Mouse (Mus musculus): ENCODE data around the gene Akap13.

Akap13 gene

GRCm38 (mm10) chr7:75633807-75634526, 178.6 kb downstream of the Akap13 start:
- no peak for DNase-seq (ENCODE audit: low read depth, low spot score)

GRCm38 (mm10) chr7:75638769-75639168, 183.4 kb downstream of the Akap13 start:
- no peak for DNase-seq (ENCODE audit: low read depth, low spot score)

GRCm38 (mm10) chr7:75639541-75639940, 184.2 kb downstream of the Akap13 start:
- no peak for DNase-seq (ENCODE audit: low read depth, low spot score)

GRCm38 (mm10) chr7:75640074-75640473, 184.7 kb downstream of the Akap13 start:
- no peak for DNase-seq (ENCODE audit: low read depth, low spot score)

GRCm38 (mm10) chr7:75640671-75641070, 185.3 kb downstream of the Akap13 start:
- no peak for DNase-seq (ENCODE audit: low read depth, low spot score)

- DNase-seq (ENCODE audit: low read depth, low spot score) = no peak
Observed at GRCm38 (mm10) chr7:75641415-75642177, 186.3 kb downstream of the Akap13 start.

- DNase-seq (ENCODE audit: low read depth, low spot score) = no peak
Observed at GRCm38 (mm10) chr7:75642178-75642777, 186.9 kb downstream of the Akap13 start.

GRCm38 (mm10) chr7:75642846-75643563, 187.7 kb downstream of the Akap13 start:
- no peak for DNase-seq (ENCODE audit: low read depth, low spot score)

- DNase-seq (ENCODE audit: low read depth, low spot score) = no peak
Observed at GRCm38 (mm10) chr7:75643986-75644385, 188.7 kb downstream of the Akap13 start.

- no peak for DNase-seq (ENCODE audit: low read depth, low spot score)
Observed at GRCm38 (mm10) chr7:75644585-75644984, 189.3 kb downstream of the Akap13 start.

- no peak for DNase-seq (ENCODE audit: low read depth, low spot score)
Observed at GRCm38 (mm10) chr7:75645156-75645933, 190.0 kb downstream of the Akap13 start.

- DNase-seq (ENCODE audit: low read depth, low spot score) = no peak
Observed at GRCm38 (mm10) chr7:75648051-75648450, 192.7 kb downstream of the Akap13 start.

GRCm38 (mm10) chr7:75648961-75649360, 193.6 kb downstream of the Akap13 start:
- DNase-seq (ENCODE audit: low read depth, low spot score) = no peak

GRCm38 (mm10) chr7:75649966-75650365, 194.6 kb downstream of the Akap13 start:
- no peak for DNase-seq (ENCODE audit: low read depth, low spot score)

GRCm38 (mm10) chr7:75653684-75654317, 198.5 kb downstream of the Akap13 start:
- DNase-seq (ENCODE audit: low read depth, low spot score) = no peak

GRCm38 (mm10) chr7:75655180-75656074, 200.1 kb downstream of the Akap13 start:
- no peak for DNase-seq (ENCODE audit: low read depth, low spot score)

GRCm38 (mm10) chr7:75656297-75656852, 201.0 kb downstream of the Akap13 start:
- no peak for DNase-seq (ENCODE audit: low read depth, low spot score)

GRCm38 (mm10) chr7:75656896-75657295, 201.6 kb downstream of the Akap13 start:
- no peak for DNase-seq (ENCODE audit: low read depth, low spot score)

- no peak for DNase-seq (ENCODE audit: low read depth, low spot score)
Observed at GRCm38 (mm10) chr7:75664455-75664854, 209.1 kb downstream of the Akap13 start.

All from WW6 (cell line).